Mouse (Mus musculus) midbrain, postnatal 0 days (tissue): ENCODE data around the gene Npy4r. TPM values are rescaled to one million over a fixed set of nuclear protein-coding genes. Genes with fewer than 3 reads are reported as not detected.

Experiments used
- ATAC-seq: fragments of 200-750 bp; cut with Nextera tagmentation; 2 replicates; pipeline ENCODE4 v1.8.0; 2017; ENCODE audit warnings: moderate number of reproducible peaks, mild to moderate bottlenecking, moderate TSS enrichment, moderate library complexity; ENCODE audit not compliant: low FRiP score
- DNase-seq: peaks from one replicate; pipeline ENCODE4 v3.0.0-alpha.2; 2015; ENCODE audit warnings: low spot score
- H3K27ac ChIP-seq: fragments of 300-500 bp; sonication (generic); 2 replicates; pipeline ENCODE4 v1.5.1; 2014; ENCODE audit warnings: low read depth, mild to moderate bottlenecking, low read length, mixed read lengths
- H3K27me3 ChIP-seq: fragments of 300-500 bp; sonication (generic); 2 replicates; pipeline ENCODE4 v1.6.1; 2014; ENCODE audit warnings: low read length, control low read depth, mixed read lengths; ENCODE audit not compliant: insufficient read depth
- H3K36me3 ChIP-seq: fragments of 300-500 bp; sonication (generic); 2 replicates; pipeline ENCODE4 v1.6.1; 2014; ENCODE audit warnings: low read length, control low read depth, mixed read lengths; ENCODE audit not compliant: insufficient read depth
- H3K4me1 ChIP-seq: fragments of 300-500 bp; sonication (generic); 2 replicates; pipeline ENCODE4 v1.6.1; 2014; ENCODE audit warnings: mild to moderate bottlenecking, control low read depth, antibody characterized with exemption, low read length, mixed read lengths; ENCODE audit not compliant: insufficient read depth
- H3K4me2 ChIP-seq: fragments of 300-500 bp; sonication (generic); 2 replicates; pipeline ENCODE4 v1.6.1; 2014; ENCODE audit warnings: low read depth, mild to moderate bottlenecking, low read length, mixed read lengths; ENCODE audit not compliant: poor library complexity, severe bottlenecking
- H3K4me3 ChIP-seq: fragments of 300-500 bp; sonication (generic); 2 replicates; pipeline ENCODE4 v1.5.1; 2014; ENCODE audit warnings: low read depth, mild to moderate bottlenecking, low read length, moderate library complexity
- H3K9ac ChIP-seq: fragments of 300-500 bp; sonication (generic); replicated peaks from 2 replicates; pipeline ENCODE4 v1.6.1; 2014; ENCODE audit warnings: mild to moderate bottlenecking, low read length, moderate library complexity, mixed read lengths; ENCODE audit not compliant: poor library complexity, severe bottlenecking
- H3K9me3 ChIP-seq: fragments of 300-500 bp; sonication (generic); 2 replicates; pipeline ENCODE4 v1.6.1; 2016; ENCODE audit warnings: low read length, control low read depth
- CTCF ChIP-seq: IDR thresholded peaks from 2 replicates; pipeline ENCODE4 v1.5.1; 2016; ENCODE audit warnings: antibody characterized with exemption, mild to moderate bottlenecking
- WGBS: fragments of 180-500 bp; shearing (Covaris S2); extraction: QIAGEN DNeasy Blood & Tissue Kit; methylation state at CpG from one replicate; pipeline ENCODE4 v1.1.7; 2014; 5-methylcytosine and 5-hydroxymethylcytosine counted together
- polyA plus RNA-seq: library from polyadenylated mRNA; unstranded; fragments of >200 nt; fragmentation: Nextera tagmentation; extraction: Ambion mirVana; gene quantifications from 2 replicates; pipeline ENCODE4 v1.2.1, GENCODE M21; 2015
- total RNA-seq: library from RNA; depleted of rRNA; stranded (reverse); fragments of >200 nt; gene quantifications from 2 replicates; pipeline ENCODE4 v1.2.3, GENCODE M21; 2014

Gene Npy4r
- total and polyA plus RNA-seq, 2 experiments from 2014 or later, result 0.21 to 0.33 TPM

- Histone ChIP-seq H3K27ac (no peak overlapping the region), H3K9me3 (no peaks in the 10 kb centered on the region), H3K4me2 (no peak overlapping the region), H3K27me3 (no peaks in the 10 kb centered on the region), H3K4me1 (no peaks in the 10 kb centered on the region), H3K36me3 (no peaks in the 10 kb centered on the region), H3K4me3 (no peak overlapping the region), H3K9ac (no peak overlapping the region)
- TF ChIP-seq CTCF, result peak; percentile 88
- 62% methylated on average over 9 of the region's 9 CpGs for WGBS
- DNase-seq (peak; percentile 81), ATAC-seq (peak; percentile 83)
Observed at GRCm38 (mm10) chr14:34154601-34155337, 2.5 kb upstream of the Npy4r start.

GRCm38 (mm10) chr14:34142915-34143314 lies 9.4 kb downstream of the Npy4r start:
- Histone ChIP-seq H3K9me3 (no peaks in the 10 kb centered on the region), H3K36me3 (no peaks in the 10 kb centered on the region), H3K4me1 (no peaks in the 10 kb centered on the region), H3K4me3 (no peak overlapping the region), H3K4me2 (no peak overlapping the region), H3K27ac (no peak overlapping the region), H3K9ac (no peak overlapping the region), H3K27me3 (no peaks in the 10 kb centered on the region)
- DNase-seq (no peak), ATAC-seq (no peak)
- no peak for TF ChIP-seq CTCF
- WGBS, result 93% methylated on average over 10 of the region's 10 CpGs

DNA sequence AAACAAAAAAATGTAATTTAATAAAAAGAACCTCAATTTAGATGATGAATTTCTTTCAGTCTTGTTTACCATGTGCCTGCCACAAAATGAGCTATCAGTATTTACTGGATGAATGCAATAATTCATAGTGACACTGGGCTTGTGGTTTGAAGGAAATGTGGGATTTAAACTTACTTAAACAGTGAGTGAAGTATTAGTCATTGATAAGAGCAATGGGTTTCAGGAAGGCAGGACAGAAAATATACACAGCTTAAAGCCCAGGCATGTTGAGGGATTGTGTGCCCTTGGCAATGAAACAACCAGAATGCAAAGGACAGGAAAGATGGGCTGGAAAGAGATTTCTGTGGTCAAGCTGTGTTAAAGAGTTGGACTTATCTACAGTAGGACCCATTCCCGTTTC lies 10.0 kb downstream of the Npy4r start:
- Histone ChIP-seq H3K9ac (no peak overlapping the region), H3K9me3 (no peaks in the 10 kb centered on the region), H3K4me2 (no peak overlapping the region), H3K4me1 (no peaks in the 10 kb centered on the region), H3K27me3 (no peaks in the 10 kb centered on the region), H3K27ac (no peak overlapping the region), H3K36me3 (no peaks in the 10 kb centered on the region), H3K4me3 (no peak overlapping the region)
- TF ChIP-seq CTCF, result no peak
- WGBS, result 84% methylated on average over 1 of the region's 1 CpGs
- ATAC-seq (no peak), DNase-seq (no peak)

DNA sequence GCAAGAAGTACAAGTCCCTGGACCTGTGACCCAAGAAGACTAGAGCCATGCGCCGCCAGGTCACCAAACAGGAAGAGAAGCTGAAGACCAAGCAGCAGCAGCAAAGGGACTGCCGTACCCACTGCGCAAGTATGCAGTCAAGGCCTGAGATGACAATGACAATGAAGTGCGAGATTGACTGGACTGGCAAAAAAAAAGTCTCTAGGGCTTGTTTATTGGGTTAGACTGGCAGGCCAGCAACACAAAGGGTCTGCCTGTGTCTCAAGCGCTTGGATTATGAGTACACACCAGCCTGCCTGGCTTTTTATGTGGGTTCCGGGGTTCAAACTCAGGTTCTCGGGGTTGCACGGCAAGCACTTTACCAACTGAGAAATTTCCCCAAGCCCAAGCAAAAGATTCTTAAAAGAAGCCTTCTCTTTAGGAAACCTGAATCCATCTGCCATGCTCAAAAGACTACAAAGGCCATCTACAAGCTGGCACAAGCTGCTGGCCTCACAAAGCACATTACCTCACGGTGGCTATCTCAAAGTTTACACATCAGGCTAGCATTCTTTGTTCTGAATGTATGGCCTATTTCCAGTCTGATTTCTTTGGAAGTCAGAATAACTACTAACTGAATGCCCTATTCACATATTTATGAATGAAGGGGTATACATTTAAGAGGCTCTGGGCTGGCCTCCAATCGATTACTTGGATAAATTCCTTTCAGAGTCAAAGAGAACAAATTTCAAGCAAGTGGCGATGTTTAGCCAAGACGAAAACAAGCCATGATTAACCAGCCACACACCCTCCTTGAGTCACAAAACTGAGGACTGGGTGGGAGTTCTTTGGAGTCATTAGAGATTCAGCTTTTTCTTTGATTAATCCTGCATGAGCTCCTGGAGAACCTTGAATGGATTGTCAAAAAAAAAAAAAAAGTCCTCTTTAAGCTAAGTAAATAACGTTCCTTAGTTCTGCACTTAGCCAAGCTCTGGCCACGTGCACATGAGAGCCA lies 12.3 kb downstream of the Npy4r start:
- H3K4me3 ChIP-seq, result no peak overlapping the region
- no peaks in the 10 kb centered on the region for H3K9me3 ChIP-seq
- ATAC-seq (no peak), DNase-seq (no peak)
- 71% methylated on average over 15 of the region's 15 CpGs for WGBS
- no peaks in the 10 kb centered on the region for H3K27me3 ChIP-seq
- no peak overlapping the region for H3K27ac ChIP-seq
- no peaks in the 10 kb centered on the region for H3K36me3 ChIP-seq
- no peak overlapping the region for H3K9ac ChIP-seq
- no peak for TF ChIP-seq CTCF
- no peaks in the 10 kb centered on the region for H3K4me1 ChIP-seq
- H3K4me2 ChIP-seq, result no peak overlapping the region

GRCm38 (mm10) chr14:34135391-34135790 lies 16.9 kb downstream of the Npy4r start:
- H3K9ac ChIP-seq, result no peak overlapping the region
- H3K4me2 ChIP-seq, result no peak overlapping the region
- H3K36me3 ChIP-seq, result no peaks in the 10 kb centered on the region
- H3K27ac ChIP-seq, result no peak overlapping the region
- DNase-seq (no peak), ATAC-seq (no peak)
- H3K4me1 ChIP-seq, result no peaks in the 10 kb centered on the region
- H3K9me3 ChIP-seq, result no peaks in the 10 kb centered on the region
- no peaks in the 10 kb centered on the region for H3K27me3 ChIP-seq
- no peak overlapping the region for H3K4me3 ChIP-seq
- TF ChIP-seq CTCF, result no peak

DNA sequence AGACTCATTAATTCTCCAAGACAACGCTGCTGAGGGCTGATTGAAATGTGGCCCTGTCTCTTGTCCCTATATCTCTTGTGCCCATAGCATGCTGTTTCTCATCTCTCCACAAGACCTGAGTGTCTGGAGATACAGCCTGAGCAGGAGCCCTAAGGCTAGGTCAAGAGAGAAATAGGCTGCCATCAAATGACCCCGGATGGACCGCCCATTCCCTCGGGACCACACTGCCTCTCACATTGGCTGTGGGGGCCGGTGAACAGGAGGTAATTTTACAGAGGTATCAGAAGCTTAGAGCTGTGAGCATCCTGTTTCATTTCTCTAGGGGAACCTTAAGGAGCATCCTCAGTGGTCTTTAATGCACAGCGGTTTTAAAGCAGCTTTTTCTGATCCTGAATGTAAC lies 21.1 kb downstream of the Npy4r start:
- Histone ChIP-seq H3K4me2 (no peak overlapping the region), H3K4me3 (no peak overlapping the region), H3K4me1 (no peaks in the 10 kb centered on the region), H3K27me3 (no peaks in the 10 kb centered on the region), H3K27ac (no peak overlapping the region), H3K36me3 (no peaks in the 10 kb centered on the region), H3K9me3 (no peaks in the 10 kb centered on the region), H3K9ac (no peak overlapping the region)
- TF ChIP-seq CTCF, result no peak
- ATAC-seq (no peak), DNase-seq (no peak)
- 69% methylated on average over 6 of the region's 6 CpGs for WGBS
